Mouse (Mus musculus) liver, embryonic 15.5 days (tissue): Measurements from ENCODE around the gene Ppox. TPM values are rescaled to one million over a fixed set of nuclear protein-coding genes. Genes with fewer than 3 reads are reported as not detected.
A peak's percentile ranks its signal among the peaks of the same experiment; 100 is the strongest.

Experiments used
- ATAC-seq: fragments of 200-750 bp; cut with Nextera tagmentation; 2 replicates; pipeline ENCODE4 v1.8.0; 2017; ENCODE audit warnings: moderate number of reproducible peaks, mild to moderate bottlenecking, moderate library complexity; ENCODE audit not compliant: insufficient read depth
- H3K27ac ChIP-seq: fragments of 300-500 bp; sonication (generic); replicated peaks from 2 replicates; pipeline ENCODE4 v1.5.1; 2015; ENCODE audit warnings: mild to moderate bottlenecking, inconsistent platforms
- H3K27me3 ChIP-seq: fragments of 300-500 bp; sonication (generic); 2 replicates; pipeline ENCODE4 v1.6.1; 2015; ENCODE audit warnings: mild to moderate bottlenecking, inconsistent platforms
- H3K36me3 ChIP-seq: fragments of 300-500 bp; sonication (generic); replicated peaks from 2 replicates; pipeline ENCODE4 v1.6.1; 2015; ENCODE audit warnings: moderate library complexity, mild to moderate bottlenecking, inconsistent platforms
- H3K4me1 ChIP-seq: fragments of 300-500 bp; sonication (generic); replicated peaks from 2 replicates; pipeline ENCODE4 v1.6.1; 2015; ENCODE audit warnings: inconsistent platforms
- H3K4me2 ChIP-seq: fragments of 300-500 bp; sonication (generic); 2 replicates; pipeline ENCODE4 v1.6.1; 2015; ENCODE audit warnings: moderate library complexity, mild to moderate bottlenecking, inconsistent platforms
- H3K4me3 ChIP-seq: fragments of 300-500 bp; sonication (generic); replicated peaks from 2 replicates; pipeline ENCODE4 v1.5.1; 2015; ENCODE audit warnings: mild to moderate bottlenecking, inconsistent platforms
- H3K9ac ChIP-seq: fragments of 300-500 bp; sonication (generic); 2 replicates; pipeline ENCODE4 v1.6.1; 2015; ENCODE audit warnings: moderate library complexity, mild to moderate bottlenecking, inconsistent platforms
- H3K9me3 ChIP-seq: fragments of 300-500 bp; sonication (generic); replicated peaks from 2 replicates; pipeline ENCODE4 v1.6.1; 2016; ENCODE audit warnings: inconsistent platforms
- WGBS: fragments of 180-500 bp; shearing (Covaris S2); methylation state at CpG from one replicate; pipeline ENCODE4 v1.1.7; 2015; ENCODE audit warnings: mixed read lengths; ENCODE audit not compliant: insufficient replicate concordance; 5-methylcytosine and 5-hydroxymethylcytosine counted together
- polyA plus RNA-seq: library from polyadenylated mRNA; unstranded; fragments of >200 nt; fragmentation: Nextera tagmentation; extraction: Ambion mirVana; gene quantifications from 2 replicates; pipeline ENCODE4 v1.2.1, GENCODE M21; 2015

Gene Ppox
- polyA plus RNA-seq, 1 experiment from 2014 or later, result 214 TPM

- H3K9me3 ChIP-seq, result no peaks in the 10 kb centered on the region
- H3K27ac ChIP-seq, result peak overlapping the region; percentile 48
- peaks cover 76% of the 10 kb centered on the region for H3K4me1 ChIP-seq
- peak overlapping the region; percentile 81; the same call in 1 of the 2 replicates for H3K4me2 ChIP-seq
- no peak overlapping the region for H3K9ac ChIP-seq
- no peak for ATAC-seq
- no peak overlapping the region for H3K4me3 ChIP-seq
- no peaks in the 10 kb centered on the region for H3K27me3 ChIP-seq
- WGBS, result 91% methylated on average over 14 of the region's 14 CpGs
- peaks cover 85% of the 10 kb centered on the region for H3K36me3 ChIP-seq
Observed at GRCm38 (mm10) chr1:171276110-171276748, 4.8 kb downstream of the Ppox start.

- no peak overlapping the region for H3K9ac ChIP-seq
- no peak overlapping the region for H3K4me3 ChIP-seq
- peaks cover 85% of the 10 kb centered on the region for H3K36me3 ChIP-seq
- H3K4me1 ChIP-seq, result peaks cover 82% of the 10 kb centered on the region
- no peaks in the 10 kb centered on the region for H3K27me3 ChIP-seq
- WGBS, result 92% methylated on average over 11 of the region's 11 CpGs
- ATAC-seq, result no peak
- H3K9me3 ChIP-seq, result no peaks in the 10 kb centered on the region
- 0 out of 2 replicates have a peak overlapping the region, but pooled peaks have one; percentile 4 for H3K4me2 ChIP-seq
- H3K27ac ChIP-seq, result peak overlapping the region; percentile 51
Observed at GRCm38 (mm10) chr1:171275144-171275734, 5.7 kb downstream of the Ppox start.

- Histone ChIP-seq H3K4me1 (peaks cover 82% of the 10 kb centered on the region), H3K36me3 (peaks cover 76% of the 10 kb centered on the region), H3K9me3 (no peaks in the 10 kb centered on the region), H3K9ac (no peak overlapping the region), H3K4me2 (0 out of 2 replicates have a peak overlapping the region, but pooled peaks have one; percentile 3), H3K27ac (peak overlapping the region; percentile 51), H3K27me3 (no peaks in the 10 kb centered on the region), H3K4me3 (no peak overlapping the region)
- ATAC-seq, result no peak
- 88% methylated on average over 12 of the region's 12 CpGs for WGBS
Observed at GRCm38 (mm10) chr1:171274171-171274570, 6.8 kb downstream of the Ppox start.

GRCm38 (mm10) chr1:171272086-171272485 is 8.9 kb downstream of the Ppox start:
- H3K9ac ChIP-seq, result peak overlapping the region; percentile 77; the same call in 1 of the 2 replicates
- no peaks in the 10 kb centered on the region for H3K27me3 ChIP-seq
- peaks cover 65% of the 10 kb centered on the region for H3K4me1 ChIP-seq
- no peak for ATAC-seq
- WGBS, result 56% methylated on average over 3 of the region's 3 CpGs
- H3K4me3 ChIP-seq, result peak overlapping the region; percentile 82
- H3K4me2 ChIP-seq, result peak overlapping the region; percentile 88
- H3K9me3 ChIP-seq, result no peaks in the 10 kb centered on the region
- peak overlapping the region; percentile 87 for H3K27ac ChIP-seq
- peaks cover 56% of the 10 kb centered on the region for H3K36me3 ChIP-seq

GRCm38 (mm10) chr1:171271622-171272021 is 9.4 kb downstream of the Ppox start:
- H3K4me1 ChIP-seq, result peaks cover 62% of the 10 kb centered on the region
- H3K36me3 ChIP-seq, result peaks cover 51% of the 10 kb centered on the region
- peak overlapping the region; percentile 82 for H3K4me3 ChIP-seq
- ATAC-seq, result no peak
- H3K27ac ChIP-seq, result peak overlapping the region; percentile 87
- H3K4me2 ChIP-seq, result peak overlapping the region; percentile 88
- H3K27me3 ChIP-seq, result no peaks in the 10 kb centered on the region
- peak overlapping the region; percentile 77 for H3K9ac ChIP-seq
- WGBS, result 48% methylated on average over 10 of the region's 10 CpGs
- no peaks in the 10 kb centered on the region for H3K9me3 ChIP-seq

GRCm38 (mm10) chr1:171271196-171271595 is 9.8 kb downstream of the Ppox start:
- 26% methylated on average over 9 of the region's 9 CpGs for WGBS
- peaks cover 63% of the 10 kb centered on the region for H3K4me1 ChIP-seq
- peak overlapping the region; percentile 82 for H3K4me3 ChIP-seq
- peak overlapping the region; percentile 87 for H3K27ac ChIP-seq
- ATAC-seq, result no peak
- H3K4me2 ChIP-seq, result peak overlapping the region; percentile 88
- H3K9ac ChIP-seq, result peak overlapping the region; percentile 77
- peaks cover 47% of the 10 kb centered on the region for H3K36me3 ChIP-seq
- H3K27me3 ChIP-seq, result no peaks in the 10 kb centered on the region
- no peaks in the 10 kb centered on the region for H3K9me3 ChIP-seq

- peak overlapping the region; percentile 87 for H3K27ac ChIP-seq
- peaks cover 40% of the 10 kb centered on the region for H3K36me3 ChIP-seq
Observed at GRCm38 (mm10) chr1:171270573-171270900, 10.4 kb downstream of the Ppox start.

GRCm38 (mm10) chr1:171269848-171270572 is 11.0 kb downstream of the Ppox start, which contains the start of gene B4galt3:
Gene B4galt3, plus strand, starts transcription at chr1:171270328.
- Histone ChIP-seq H3K9me3 (no peaks in the 10 kb centered on the region), H3K4me2 (peak within 1 kb of the TSS; percentile 88), H3K9ac (peak within 1 kb of the TSS; percentile 77), H3K27me3 (no peaks in the 10 kb centered on the region), H3K4me3 (peak within 1 kb of the TSS; percentile 82), H3K36me3 (peaks cover 35% of the 10 kb centered on the region), H3K27ac (peak within 1 kb of the TSS; percentile 87), H3K4me1 (peaks cover 53% of the 10 kb centered on the region)
- ATAC-seq, result peak; percentile 92
- 4% methylated on average over 36 of the region's 36 CpGs for WGBS

More at GRCm38 (mm10) chr1:171270573-171270900, 10.4 kb downstream of the Ppox start:
- Histone ChIP-seq H3K9ac (peak overlapping the region; percentile 77), H3K9me3 (no peaks in the 10 kb centered on the region), H3K4me2 (peak overlapping the region; percentile 88), H3K4me1 (peaks cover 58% of the 10 kb centered on the region), H3K4me3 (peak overlapping the region; percentile 82), H3K27me3 (no peaks in the 10 kb centered on the region)
- under 1% methylated on average over 19 of the region's 19 CpGs for WGBS
- ATAC-seq, result peak; percentile 65

- Histone ChIP-seq H3K4me1 (peaks cover 39% of the 10 kb centered on the region), H3K4me3 (no peak overlapping the region), H3K9me3 (no peaks in the 10 kb centered on the region), H3K36me3 (peaks cover 18% of the 10 kb centered on the region), H3K27me3 (peaks cover 4% of the 10 kb centered on the region), H3K4me2 (no peak overlapping the region), H3K9ac (no peak overlapping the region), H3K27ac (no peak overlapping the region)
- WGBS, result 35% methylated on average over 1 of the region's 1 CpGs
- no peak for ATAC-seq
Observed at GRCm38 (mm10) chr1:171268341-171268740, 12.6 kb downstream of the Ppox start.

GRCm38 (mm10) chr1:171265971-171266744 is 14.8 kb downstream of the Ppox start:
- peaks cover 33% of the 10 kb centered on the region for H3K4me1 ChIP-seq
- H3K36me3 ChIP-seq, result no peaks in the 10 kb centered on the region
- no peak overlapping the region for H3K9ac ChIP-seq
- 24% methylated on average over 4 of the region's 4 CpGs for WGBS
- H3K4me3 ChIP-seq, result no peak overlapping the region
- no peak overlapping the region for H3K27ac ChIP-seq
- ATAC-seq, result no peak
- H3K4me2 ChIP-seq, result no peak overlapping the region
- H3K9me3 ChIP-seq, result no peaks in the 10 kb centered on the region
- H3K27me3 ChIP-seq, result peaks cover 23% of the 10 kb centered on the region
